Mouse (Mus musculus): ENCODE measurements at regions not wholly inside any gene's neighbourhood (a gene's known extent, or its start where the extent isn't known, plus 50 kb on each side); places are given as distances from the start of the nearest gene placed in this dataset.

DNA sequence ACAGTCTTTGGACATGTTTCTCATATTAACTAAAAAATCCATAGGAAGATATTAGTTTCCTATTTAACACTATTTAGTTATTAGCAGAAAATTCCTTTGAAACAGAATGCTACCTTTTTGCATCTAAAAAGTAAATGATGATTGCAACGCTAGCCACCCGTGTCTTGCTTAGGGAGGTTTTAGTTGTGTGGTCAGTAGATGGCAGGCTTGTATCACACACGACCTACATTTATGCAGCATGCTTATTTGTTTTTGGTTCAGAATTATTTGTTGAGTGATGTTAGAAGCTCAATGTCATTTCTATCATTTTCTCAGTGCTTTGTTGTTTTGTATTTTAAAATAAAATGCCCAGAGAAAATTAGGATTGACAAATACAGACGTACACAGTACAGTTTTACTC, 876.8 kb upstream of the Pcdh20 start:
- TF ChIP-seq CTCF (conservative IDR thresholded peaks at IDR 0.05; ENCODE audit: low read length): peak; percentile 26; the same call in 1 of the 2 replicates
- no peak for TF ChIP-seq POU5F1 (IDR thresholded peaks at IDR 0.05; ENCODE audit: borderline replicate concordance, low read length)

Data from E14TG2a.4 (cell line).